Mouse (Mus musculus): ENCODE measurements around the gene Cradd. TPM values are rescaled to one million over a fixed set of nuclear protein-coding genes. Genes with fewer than 3 reads are reported as not detected.

Gene Cradd
- polyA plus RNA-seq, 1 experiment from 2014 or later: 11.7 TPM

- Histone ChIP-seq H3K9ac (ENCODE audit: low read length) (no peak overlapping the region), H3K4me1 (ENCODE audit: control insufficient read depth, insufficient read depth, low read length) (no peaks in the 10 kb centered on the region), H3K4me2 (ENCODE audit: low read length) (no peak overlapping the region), H3K27me3 (replicated peaks; ENCODE audit: control insufficient read depth, insufficient read depth, low read length) (no peaks in the 10 kb centered on the region), H3K36me3 (ENCODE audit: control insufficient read depth, insufficient read depth, low read length) (no peaks in the 10 kb centered on the region), H3K9me3 (replicated peaks; ENCODE audit: control insufficient read depth, low read length) (no peaks in the 10 kb centered on the region), H3K4me3 (ENCODE audit: low read depth, low read length) (no peak overlapping the region), H3K27ac (ENCODE audit: low read depth, low read length) (no peak overlapping the region)
- no peak for DNase-seq (ENCODE audit: low spot score)
- 77% methylated on average over 11 of the region's 11 CpGs for WGBS
- ATAC-seq: no peak
These were observed 130.1 kb downstream of the Cradd start for GRCm38 (mm10) chr10:95193875-95194281.

GRCm38 (mm10) chr10:95191881-95192280 lies 132.1 kb downstream of the Cradd start:
- WGBS: 88% methylated on average over 3 of the region's 3 CpGs
- no peaks in the 10 kb centered on the region for H3K36me3 ChIP-seq (ENCODE audit: control insufficient read depth, insufficient read depth, low read length)
- ATAC-seq: no peak

GRCm38 (mm10) chr10:95191151-95191655 lies 132.7 kb downstream of the Cradd start:
- H3K4me3 ChIP-seq (ENCODE audit: low read depth, low read length): no peak overlapping the region
- H3K36me3 ChIP-seq (ENCODE audit: control insufficient read depth, insufficient read depth, low read length): no peaks in the 10 kb centered on the region
- WGBS: 90% methylated on average over 9 of the region's 9 CpGs
- ATAC-seq (no peak), DNase-seq (ENCODE audit: low spot score) (no peak)
- H3K4me2 ChIP-seq (ENCODE audit: low read length): no peak overlapping the region
- no peak overlapping the region for H3K27ac ChIP-seq (ENCODE audit: low read depth, low read length)
- H3K9ac ChIP-seq (ENCODE audit: low read length): no peak overlapping the region
- no peaks in the 10 kb centered on the region for H3K27me3 ChIP-seq (replicated peaks; ENCODE audit: control insufficient read depth, insufficient read depth, low read length)
- no peaks in the 10 kb centered on the region for H3K9me3 ChIP-seq (replicated peaks; ENCODE audit: control insufficient read depth, low read length)
- H3K4me1 ChIP-seq (ENCODE audit: control insufficient read depth, insufficient read depth, low read length): no peaks in the 10 kb centered on the region

More at GRCm38 (mm10) chr10:95191881-95192280, 132.1 kb downstream of the Cradd start:
- H3K27me3 ChIP-seq (replicated peaks; ENCODE audit: control insufficient read depth, insufficient read depth, low read length): no peaks in the 10 kb centered on the region
- H3K9ac ChIP-seq (ENCODE audit: low read length): no peak overlapping the region
- DNase-seq (ENCODE audit: low spot score): no peak
- H3K4me2 ChIP-seq (ENCODE audit: low read length): no peak overlapping the region
- H3K9me3 ChIP-seq (replicated peaks; ENCODE audit: control insufficient read depth, low read length): no peaks in the 10 kb centered on the region
- H3K27ac ChIP-seq (ENCODE audit: low read depth, low read length): no peak overlapping the region
- H3K4me1 ChIP-seq (ENCODE audit: control insufficient read depth, insufficient read depth, low read length): no peaks in the 10 kb centered on the region
- H3K4me3 ChIP-seq (ENCODE audit: low read depth, low read length): no peak overlapping the region

DNA sequence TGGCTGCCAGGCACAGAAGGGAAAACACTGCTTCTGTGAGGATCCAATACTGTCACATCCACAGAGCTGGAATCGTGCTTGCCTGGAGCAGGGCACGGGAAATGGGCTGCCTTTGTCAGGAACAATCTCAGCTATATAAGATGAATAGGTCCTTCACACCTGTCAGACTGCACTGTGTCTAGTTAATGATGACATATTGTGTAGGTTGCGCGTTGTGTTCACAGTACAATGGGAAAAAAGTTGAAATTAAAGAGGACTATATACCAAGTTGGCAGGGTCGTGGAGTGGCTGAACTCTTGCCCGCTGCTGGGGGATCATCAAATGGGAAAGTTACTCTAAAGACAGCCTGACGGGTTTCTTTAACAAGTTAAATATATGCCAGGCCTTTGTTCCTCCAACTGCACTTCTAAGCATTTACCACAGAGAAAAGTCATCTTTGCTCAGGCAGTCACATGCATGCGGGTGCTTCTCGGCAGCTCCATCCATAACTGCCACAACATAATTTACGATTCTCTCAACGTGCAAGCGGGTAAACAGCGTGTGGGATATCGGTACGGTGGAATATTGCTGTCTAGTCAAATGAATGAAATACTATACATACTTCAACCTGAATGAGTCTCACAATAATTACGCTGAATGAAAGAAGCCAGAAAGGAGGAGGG lies 134.3 kb downstream of the Cradd start:
- WGBS: 91% methylated on average over 16 of the region's 16 CpGs
- Histone ChIP-seq H3K9ac (ENCODE audit: low read length) (no peak overlapping the region), H3K27me3 (replicated peaks; ENCODE audit: control insufficient read depth, insufficient read depth, low read length) (no peaks in the 10 kb centered on the region), H3K4me3 (ENCODE audit: low read depth, low read length) (no peak overlapping the region), H3K9me3 (replicated peaks; ENCODE audit: control insufficient read depth, low read length) (no peaks in the 10 kb centered on the region), H3K36me3 (ENCODE audit: control insufficient read depth, insufficient read depth, low read length) (no peaks in the 10 kb centered on the region), H3K4me2 (ENCODE audit: low read length) (no peak overlapping the region), H3K27ac (ENCODE audit: low read depth, low read length) (no peak overlapping the region), H3K4me1 (ENCODE audit: control insufficient read depth, insufficient read depth, low read length) (no peaks in the 10 kb centered on the region)
- no peak for DNase-seq (ENCODE audit: low spot score)
- ATAC-seq: no peak

DNA sequence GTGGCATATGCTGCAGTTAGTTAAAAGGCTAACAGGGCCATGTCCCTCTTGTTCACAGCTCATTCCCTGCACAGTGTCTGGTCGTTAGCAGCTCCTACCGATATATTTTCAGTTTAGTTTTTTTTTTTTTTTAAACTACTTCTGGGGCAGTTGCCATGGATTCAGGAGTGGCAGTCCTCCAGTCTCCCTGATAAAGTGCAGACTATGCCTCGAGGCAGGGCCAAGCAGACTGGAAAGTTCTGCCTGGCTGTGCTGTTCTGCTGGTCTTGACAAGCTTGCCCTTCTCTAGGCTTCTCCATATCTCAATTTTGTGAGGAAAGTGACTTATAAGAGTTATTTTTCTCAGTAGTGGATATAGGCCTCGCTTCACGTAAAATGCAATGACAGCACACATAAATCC lies 139.7 kb downstream of the Cradd start:
- Histone ChIP-seq H3K27ac (ENCODE audit: low read depth, low read length) (no peak overlapping the region), H3K36me3 (ENCODE audit: control insufficient read depth, insufficient read depth, low read length) (no peaks in the 10 kb centered on the region), H3K27me3 (replicated peaks; ENCODE audit: control insufficient read depth, insufficient read depth, low read length) (no peaks in the 10 kb centered on the region), H3K4me1 (ENCODE audit: control insufficient read depth, insufficient read depth, low read length) (no peaks in the 10 kb centered on the region), H3K4me3 (ENCODE audit: low read depth, low read length) (no peak overlapping the region), H3K4me2 (ENCODE audit: low read length) (no peak overlapping the region), H3K9ac (ENCODE audit: low read length) (no peak overlapping the region), H3K9me3 (replicated peaks; ENCODE audit: control insufficient read depth, low read length) (no peaks in the 10 kb centered on the region)
- ATAC-seq (no peak), DNase-seq (ENCODE audit: low spot score) (no peak)
- WGBS: 59% methylated on average over 5 of the region's 5 CpGs

DNA sequence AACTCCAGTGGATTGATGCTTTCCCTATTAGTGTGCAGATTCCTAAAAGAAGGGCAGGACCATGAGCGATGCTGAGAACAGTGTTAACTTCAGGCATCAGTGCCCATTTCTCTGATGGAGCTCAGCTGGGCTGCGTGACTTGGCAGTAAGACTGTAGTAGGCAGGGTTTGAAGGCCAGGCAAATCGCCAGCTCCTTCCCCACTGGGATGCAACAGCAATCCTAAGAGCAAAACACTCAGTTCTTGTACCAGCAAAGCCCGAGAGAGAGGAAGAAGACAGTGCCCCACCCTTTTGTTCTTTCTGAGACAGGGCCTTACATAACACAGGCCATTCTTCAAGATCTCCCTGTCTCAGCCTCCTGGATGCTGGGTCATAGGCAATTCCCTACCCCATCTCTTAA lies 140.9 kb downstream of the Cradd start:
- ATAC-seq (no peak), DNase-seq (ENCODE audit: low spot score) (peak; percentile 83)
- H3K9me3 ChIP-seq (replicated peaks; ENCODE audit: control insufficient read depth, low read length): no peaks in the 10 kb centered on the region
- no peaks in the 10 kb centered on the region for H3K4me1 ChIP-seq (ENCODE audit: control insufficient read depth, insufficient read depth, low read length)
- H3K27ac ChIP-seq (ENCODE audit: low read depth, low read length): no peak overlapping the region
- no peaks in the 10 kb centered on the region for H3K36me3 ChIP-seq (ENCODE audit: control insufficient read depth, insufficient read depth, low read length)
- H3K4me3 ChIP-seq (ENCODE audit: low read depth, low read length): no peak overlapping the region
- H3K4me2 ChIP-seq (ENCODE audit: low read length): no peak overlapping the region
- no peaks in the 10 kb centered on the region for H3K27me3 ChIP-seq (replicated peaks; ENCODE audit: control insufficient read depth, insufficient read depth, low read length)
- WGBS: 40% methylated on average over 4 of the region's 4 CpGs
- no peak overlapping the region for H3K9ac ChIP-seq (ENCODE audit: low read length)

GRCm38 (mm10) chr10:95182405-95182804 lies 141.5 kb downstream of the Cradd start:
- ATAC-seq: no peak
- H3K9ac ChIP-seq (ENCODE audit: low read length): no peak overlapping the region
- DNase-seq (ENCODE audit: low spot score): no peak
- H3K4me2 ChIP-seq (ENCODE audit: low read length): no peak overlapping the region
- no peaks in the 10 kb centered on the region for H3K4me1 ChIP-seq (ENCODE audit: control insufficient read depth, insufficient read depth, low read length)
- H3K36me3 ChIP-seq (ENCODE audit: control insufficient read depth, insufficient read depth, low read length): no peaks in the 10 kb centered on the region
- H3K27ac ChIP-seq (ENCODE audit: low read depth, low read length): no peak overlapping the region
- no peaks in the 10 kb centered on the region for H3K27me3 ChIP-seq (replicated peaks; ENCODE audit: control insufficient read depth, insufficient read depth, low read length)
- WGBS: 89% methylated on average over 4 of the region's 4 CpGs
- H3K4me3 ChIP-seq (ENCODE audit: low read depth, low read length): no peak overlapping the region
- no peaks in the 10 kb centered on the region for H3K9me3 ChIP-seq (replicated peaks; ENCODE audit: control insufficient read depth, low read length)

GRCm38 (mm10) chr10:95181553-95181952 lies 142.4 kb downstream of the Cradd start:
- ATAC-seq: peak; percentile 71

DNA sequence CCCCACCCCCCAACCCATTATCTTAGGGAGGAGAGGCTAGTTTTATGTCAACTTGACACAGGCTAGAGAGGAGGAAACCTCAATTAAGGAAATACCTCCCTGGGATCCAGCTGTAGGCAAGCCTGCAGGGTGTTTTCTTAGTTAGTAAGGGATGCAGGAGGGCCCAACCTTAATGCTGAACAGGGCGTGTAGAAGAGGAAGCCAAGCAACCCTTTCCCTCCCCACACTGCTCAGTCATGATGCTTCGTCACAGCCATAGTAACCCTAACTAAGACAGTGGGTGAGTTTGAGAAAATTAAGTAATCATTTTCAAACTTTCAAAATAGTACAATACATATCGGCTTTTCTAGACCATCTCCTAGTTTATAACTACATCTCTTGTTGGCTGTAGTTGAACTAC lies 143.0 kb downstream of the Cradd start:
- Histone ChIP-seq H3K4me1 (ENCODE audit: control insufficient read depth, insufficient read depth, low read length) (no peaks in the 10 kb centered on the region), H3K4me2 (ENCODE audit: low read length) (no peak overlapping the region), H3K9me3 (replicated peaks; ENCODE audit: control insufficient read depth, low read length) (no peaks in the 10 kb centered on the region), H3K36me3 (ENCODE audit: control insufficient read depth, insufficient read depth, low read length) (no peaks in the 10 kb centered on the region), H3K27ac (ENCODE audit: low read depth, low read length) (no peak overlapping the region), H3K4me3 (ENCODE audit: low read depth, low read length) (no peak overlapping the region), H3K9ac (ENCODE audit: low read length) (no peak overlapping the region), H3K27me3 (replicated peaks; ENCODE audit: control insufficient read depth, insufficient read depth, low read length) (no peaks in the 10 kb centered on the region)
- ATAC-seq: no peak
- 91% methylated on average over 3 of the region's 3 CpGs for WGBS
- no peak for DNase-seq (ENCODE audit: low spot score)

More at GRCm38 (mm10) chr10:95181553-95181952, 142.4 kb downstream of the Cradd start:
- Histone ChIP-seq H3K9ac (ENCODE audit: low read length) (no peak overlapping the region), H3K4me2 (ENCODE audit: low read length) (no peak overlapping the region), H3K27me3 (replicated peaks; ENCODE audit: control insufficient read depth, insufficient read depth, low read length) (no peaks in the 10 kb centered on the region), H3K9me3 (replicated peaks; ENCODE audit: control insufficient read depth, low read length) (no peaks in the 10 kb centered on the region), H3K4me1 (ENCODE audit: control insufficient read depth, insufficient read depth, low read length) (no peaks in the 10 kb centered on the region), H3K36me3 (ENCODE audit: control insufficient read depth, insufficient read depth, low read length) (no peaks in the 10 kb centered on the region), H3K4me3 (ENCODE audit: low read depth, low read length) (no peak overlapping the region), H3K27ac (ENCODE audit: low read depth, low read length) (no peak overlapping the region)
- peak; percentile 86 for DNase-seq (ENCODE audit: low spot score)
- 67% methylated on average over 10 of the region's 10 CpGs for WGBS

Data from forebrain, embryonic 14.5 days (tissue).